Mouse (Mus musculus) olfactory bulb, adult 2 months (tissue): Measurements from ENCODE around the gene Nr2f6.

ENCODE experiments used
- CTCF ChIP-seq: fragments of 200-500 bp; IDR thresholded peaks from 2 replicates; pipeline ENCODE4 v1.5.1; 2012; ENCODE audit warnings: low read depth, mild to moderate bottlenecking, low read length, moderate library complexity; ENCODE audit not compliant: insufficient read depth
- POLR2A ChIP-seq: fragments of 200-500 bp; IDR thresholded peaks from 2 replicates; pipeline ENCODE4 v1.6.1; 2012; ENCODE audit warnings: mild to moderate bottlenecking, low read depth, low read length, moderate library complexity; ENCODE audit not compliant: insufficient read depth

DNA sequence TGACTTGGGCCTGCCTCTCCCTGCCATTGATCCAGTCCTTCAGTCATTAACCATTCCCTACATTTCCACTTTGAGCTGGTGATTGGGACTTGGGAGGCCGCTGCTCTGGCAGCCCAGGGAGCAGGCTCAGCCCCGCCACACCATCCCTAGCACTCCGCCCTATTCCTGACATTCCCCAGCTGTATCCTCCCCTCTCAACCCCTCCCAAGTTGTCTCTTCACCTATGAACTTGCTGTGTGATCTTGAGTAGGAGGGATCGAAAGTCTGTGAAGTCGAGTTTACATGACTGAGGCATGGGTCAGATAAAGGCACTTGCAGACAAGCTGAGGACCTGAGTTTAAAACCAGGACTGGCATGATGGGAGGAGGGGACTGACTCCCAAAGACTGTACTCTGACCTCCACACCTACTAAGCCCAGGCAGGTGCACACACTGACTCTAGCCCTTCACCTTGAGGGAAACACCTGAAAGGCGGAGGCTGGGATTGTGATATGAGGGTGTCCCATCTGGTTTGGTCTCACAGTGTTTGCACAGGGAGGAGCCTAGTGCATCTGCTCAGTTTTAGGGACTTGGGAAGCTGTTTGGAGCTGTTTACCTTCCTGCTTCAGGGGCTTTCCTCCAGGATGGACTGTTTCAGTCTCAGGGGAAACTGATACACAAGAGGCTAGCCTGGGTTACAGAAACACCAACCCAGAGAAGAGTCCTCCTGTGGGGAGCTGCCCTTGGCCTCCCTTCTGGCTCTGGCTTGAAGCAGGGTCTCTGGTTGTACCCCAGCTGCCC is 21.5 kb upstream of the Nr2f6 start:
- TF ChIP-seq CTCF, result no peak
- TF ChIP-seq POLR2A, result no peak
